Mouse (Mus musculus): ENCODE measurements at regions not wholly inside any gene's neighbourhood (a gene's known extent, or its start where the extent isn't known, plus 50 kb on each side); places are given as distances from the start of the nearest gene placed in this dataset.

- no peak for DNase-seq (ENCODE audit: low read depth, low spot score)
Measured at GRCm38 (mm10) chr17:79977154-79977571, 81.2 kb upstream of the Atl2 start.

GRCm38 (mm10) chr17:79976518-79977100 lies 80.7 kb upstream of the Atl2 start:
- DNase-seq (ENCODE audit: low read depth, low spot score): no peak

GRCm38 (mm10) chr17:79975997-79976443 lies 80.1 kb upstream of the Atl2 start:
- DNase-seq (ENCODE audit: low read depth, low spot score): peak; percentile 61

- DNase-seq (ENCODE audit: low read depth, low spot score): peak; percentile 44
Measured at GRCm38 (mm10) chr17:79975150-79975757, 79.3 kb upstream of the Atl2 start.

GRCm38 (mm10) chr17:79971721-79972336 lies 75.9 kb upstream of the Atl2 start:
- DNase-seq (ENCODE audit: low read depth, low spot score): no peak

- DNase-seq (ENCODE audit: low read depth, low spot score): no peak
Measured at GRCm38 (mm10) chr17:79969500-79969972, 73.6 kb upstream of the Atl2 start.

GRCm38 (mm10) chr17:79968819-79969218 lies 72.9 kb upstream of the Atl2 start:
- no peak for DNase-seq (ENCODE audit: low read depth, low spot score)

GRCm38 (mm10) chr17:79966981-79967380 lies 71.1 kb upstream of the Atl2 start:
- no peak for DNase-seq (ENCODE audit: low read depth, low spot score)

GRCm38 (mm10) chr17:79965625-79966024 lies 69.7 kb upstream of the Atl2 start:
- no peak for DNase-seq (ENCODE audit: low read depth, low spot score)

GRCm38 (mm10) chr17:79964850-79965249 lies 68.9 kb upstream of the Atl2 start:
- DNase-seq (ENCODE audit: low read depth, low spot score): peak; percentile 86

- DNase-seq (ENCODE audit: low read depth, low spot score): no peak
Measured at GRCm38 (mm10) chr17:79963330-79963729, 67.4 kb upstream of the Atl2 start.

GRCm38 (mm10) chr17:79961391-79961790 lies 65.5 kb upstream of the Atl2 start:
- DNase-seq (ENCODE audit: low read depth, low spot score): no peak

GRCm38 (mm10) chr17:79960688-79961087 lies 64.8 kb upstream of the Atl2 start:
- DNase-seq (ENCODE audit: low read depth, low spot score): no peak

GRCm38 (mm10) chr17:79955267-79955666 lies 59.3 kb upstream of the Atl2 start:
- no peak for DNase-seq (ENCODE audit: low read depth, low spot score)

GRCm38 (mm10) chr17:79954624-79955244 lies 58.8 kb upstream of the Atl2 start:
- DNase-seq (ENCODE audit: low read depth, low spot score): no peak

- no peak for DNase-seq (ENCODE audit: low read depth, low spot score)
Measured at GRCm38 (mm10) chr17:79948591-79949475, 52.9 kb upstream of the Atl2 start.

Measured in CD4-positive helper T cell, adult 2 months (primary cell).